Mouse (Mus musculus): ENCODE data around the gene Olfr680-ps1. TPM values are rescaled to one million over a fixed set of nuclear protein-coding genes. Genes with fewer than 3 reads are reported as not detected.
"Not testable (repeated sequence)": the region's sequence is repeated elsewhere in the genome, so short reads cannot be mapped to it uniquely, and the experiment has no call there.

The Olfr680-ps1 gene
- not detected for total RNA-seq (2021)

DNA sequence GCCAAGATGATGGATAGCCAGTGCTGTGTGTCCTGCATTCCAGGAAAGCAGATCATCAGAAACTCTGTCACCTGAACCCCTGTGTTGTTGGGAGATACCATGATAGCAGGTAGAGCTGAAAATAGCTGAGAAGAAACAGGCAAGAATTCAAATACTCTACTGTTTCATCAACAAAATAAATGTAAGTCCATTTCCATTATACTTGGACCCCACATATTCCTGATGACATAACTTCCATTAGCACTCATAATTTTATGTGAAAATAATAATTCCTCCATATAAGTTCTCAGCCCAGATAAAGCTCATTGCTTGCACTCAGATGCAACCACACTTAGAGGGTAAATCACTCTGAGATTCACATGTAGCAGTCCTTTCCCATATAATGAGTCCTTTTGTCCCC lies at the start of gene Olfr680-ps1:
TSS of gene Olfr680-ps1 (minus strand) at position 101 of the 400 bp plus-strand sequence.
- not testable (repeated sequence) for DNase-seq (ENCODE audit: extremely low spot score in 1 of 2, low spot score in 1 of 2)

- DNase-seq (ENCODE audit: extremely low spot score in 1 of 2, low spot score in 1 of 2) = no peak
These were observed 48.7 kb upstream of the Olfr680-ps1 start for GRCm38 (mm10) chr7:105141275-105141674.

GRCm38 (mm10) chr7:105116536-105116935 lies 23.9 kb upstream of the Olfr680-ps1 start, which contains the start of gene Olfr681:
Olfr681 (plus strand) TSS chr7:105116836.
- no peak for DNase-seq (ENCODE audit: extremely low spot score in 1 of 2, low spot score in 1 of 2)

GRCm38 (mm10) chr7:105080905-105081304 lies 11.7 kb downstream of the Olfr680-ps1 start, which contains the start of gene Olfr679:
Olfr679 (plus strand) TSS chr7:105081205.
- DNase-seq (ENCODE audit: extremely low spot score in 1 of 2, low spot score in 1 of 2) = no peak

DNA sequence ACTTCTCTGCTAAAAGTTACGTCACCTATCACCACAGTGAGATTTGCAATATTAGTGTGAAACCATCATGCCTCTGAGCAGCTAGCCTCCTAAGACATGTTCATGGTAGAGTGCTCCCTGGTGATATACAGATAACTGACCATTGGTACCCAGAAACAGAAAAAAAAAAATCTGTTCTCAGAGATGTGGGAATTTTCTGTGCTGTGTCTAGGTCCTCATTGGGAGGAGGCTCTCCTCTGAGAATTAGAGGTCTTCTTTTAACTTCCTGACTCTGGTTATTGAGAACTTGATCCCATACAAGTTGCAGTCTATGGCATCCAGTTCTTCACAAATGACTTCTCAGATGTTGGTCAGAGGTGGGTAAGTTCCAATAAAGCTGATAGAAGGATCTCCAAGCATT lies 28.4 kb downstream of the Olfr680-ps1 start, which contains the start of gene Olfr678:
TSS of gene Olfr678 (plus strand) at position 301 of the 400 bp plus-strand sequence.
- no peak for DNase-seq (ENCODE audit: extremely low spot score in 1 of 2, low spot score in 1 of 2)

DNA sequence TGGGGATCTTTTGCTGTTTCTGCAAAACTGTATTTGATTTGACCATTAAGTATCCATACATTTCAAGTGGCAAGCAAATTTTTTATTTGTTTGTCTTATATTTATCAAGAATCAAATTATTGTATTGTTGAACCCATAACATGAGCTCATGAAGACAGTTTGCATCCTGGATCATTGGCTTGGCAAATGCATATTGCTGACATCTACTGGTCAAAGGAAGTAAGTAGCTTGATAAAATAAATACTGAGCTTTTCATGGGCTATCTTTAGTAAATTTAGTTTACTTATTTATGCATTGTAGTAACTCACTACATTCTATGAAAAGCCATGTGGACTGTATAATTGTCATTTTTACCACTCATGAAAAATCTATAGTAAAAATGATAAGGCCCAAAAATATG lies 33.7 kb downstream of the Olfr680-ps1 start:
- DNase-seq (ENCODE audit: extremely low spot score in 1 of 2, low spot score in 1 of 2) = no peak

Other genes starting within 250 kb of the Olfr680-ps1 start
- gene Usp17la, start 235.8 kb downstream of the Olfr680-ps1 start, total RNA-seq (2021) = not detected
- gene Olfr665, start 214.8 kb downstream of the Olfr680-ps1 start, total RNA-seq (2021) = not detected
- gene Olfr666, start 196.9 kb downstream of the Olfr680-ps1 start, total RNA-seq (2021) = not detected
- not detected for gene Olfr667, start 171.3 kb downstream of the Olfr680-ps1 start, total RNA-seq (2021)
- gene Olfr668, start 164.8 kb downstream of the Olfr680-ps1 start, total RNA-seq (2021) = not detected
- gene Olfr669, start 158.6 kb downstream of the Olfr680-ps1 start, total RNA-seq (2021) = not detected
- not detected for gene Olfr670, start 130.2 kb downstream of the Olfr680-ps1 start, total RNA-seq (2021)
- gene Olfr671, start 113.7 kb downstream of the Olfr680-ps1 start, total RNA-seq (2021) = not detected
- not detected for gene Olfr672, start 90.8 kb downstream of the Olfr680-ps1 start, total RNA-seq (2021)
- not detected for gene Olfr675, start 64.4 kb downstream of the Olfr680-ps1 start, total RNA-seq (2021)
- not detected for gene Olfr676, start 60.1 kb downstream of the Olfr680-ps1 start, total RNA-seq (2021)
- not detected for gene Olfr677, start 41.4 kb downstream of the Olfr680-ps1 start, total RNA-seq (2021)
- gene Olfr678, start 28.3 kb downstream of the Olfr680-ps1 start, total RNA-seq (2021) = not detected
- gene Olfr679, start 11.6 kb downstream of the Olfr680-ps1 start, total RNA-seq (2021) = not detected
- gene Olfr681, start 24.0 kb upstream of the Olfr680-ps1 start, total RNA-seq (2021) = not detected
- not detected for gene Olfr683, start 54.2 kb upstream of the Olfr680-ps1 start, total RNA-seq (2021)
- not detected for gene Olfr684, start 70.8 kb upstream of the Olfr680-ps1 start, total RNA-seq (2021)
- not detected for gene Olfr685, start 93.2 kb upstream of the Olfr680-ps1 start, total RNA-seq (2021)
- gene Olfr686, start 114.7 kb upstream of the Olfr680-ps1 start, total RNA-seq (2021) = not detected
- gene Olfr688, start 195.3 kb upstream of the Olfr680-ps1 start, total RNA-seq (2021) = not detected
- not detected for gene Olfr689, start 218.3 kb upstream of the Olfr680-ps1 start, total RNA-seq (2021)
- gene Olfr690, start 241.3 kb upstream of the Olfr680-ps1 start, total RNA-seq (2021) = under 1 TPM; 0.44 to 0.70 TPM
- gene Olfr691, start 249.5 kb upstream of the Olfr680-ps1 start, total RNA-seq (2021) = under 1 TPM; 0.32 to 0.68 TPM